Mouse (Mus musculus): ENCODE results near the gene Isyna1.

GRCm38 (mm10) chr8:70611849-70612248 lies 17.7 kb downstream of the Isyna1 start:
- TF ChIP-seq CTCF (conservative IDR thresholded peaks at IDR 0.05; ENCODE audit: low read length) (peak; percentile 96), NANOG (IDR thresholded peaks at IDR 0.05; ENCODE audit: borderline replicate concordance, low read length) (no peak)
